Mouse (Mus musculus) hindbrain, embryonic 12.5 days (tissue): ENCODE data around the gene Ednra. TPM values are rescaled to one million over a fixed set of nuclear protein-coding genes. Genes with fewer than 3 reads are reported as not detected.

Experiments used
- ATAC-seq: fragments of 200-750 bp; cut with Nextera tagmentation; 2 replicates; pipeline ENCODE4 v1.8.0; 2017; ENCODE audit warnings: moderate TSS enrichment; ENCODE audit not compliant: low FRiP score
- H3K27ac ChIP-seq: fragments of 300-500 bp; sonication (generic); 2 replicates; pipeline ENCODE4 v1.5.1; 2016; ENCODE audit warnings: mild to moderate bottlenecking
- H3K27me3 ChIP-seq: fragments of 300-500 bp; sonication (generic); 2 replicates; pipeline ENCODE4 v1.6.1; 2016; ENCODE audit warnings: mild to moderate bottlenecking
- H3K36me3 ChIP-seq: fragments of 300-500 bp; sonication (generic); 2 replicates; pipeline ENCODE4 v1.6.1; 2016; ENCODE audit warnings: mild to moderate bottlenecking
- H3K4me1 ChIP-seq: fragments of 300-500 bp; sonication (generic); 2 replicates; pipeline ENCODE4 v1.6.1; 2016
- H3K4me2 ChIP-seq: fragments of 300-500 bp; sonication (generic); replicated peaks from 2 replicates; pipeline ENCODE4 v1.6.1; 2016; ENCODE audit warnings: mild to moderate bottlenecking
- H3K4me3 ChIP-seq: fragments of 300-500 bp; sonication (generic); 2 replicates; pipeline ENCODE4 v1.5.1; 2016; ENCODE audit warnings: mild to moderate bottlenecking
- H3K9ac ChIP-seq: fragments of 300-500 bp; sonication (generic); 2 replicates; pipeline ENCODE4 v1.6.1; 2016; ENCODE audit warnings: mild to moderate bottlenecking, moderate library complexity
- H3K9me3 ChIP-seq: fragments of 300-500 bp; sonication (generic); replicated peaks from 2 replicates; pipeline ENCODE4 v1.6.1; 2016; ENCODE audit warnings: mild to moderate bottlenecking
- WGBS: fragments of 180-500 bp; shearing (Covaris S2); methylation state at CpG from one replicate; pipeline ENCODE4 v1.1.7; 2016; 5-methylcytosine and 5-hydroxymethylcytosine counted together
- polyA plus RNA-seq: library from polyadenylated mRNA; unstranded; fragments of >200 nt; fragmentation: Nextera tagmentation; extraction: Ambion mirVana; gene quantifications from 2 replicates; pipeline ENCODE4 v1.2.1, GENCODE M21; 2016

Gene Ednra
- polyA plus RNA-seq, 1 experiment from 2014 or later: 22.5 TPM

DNA sequence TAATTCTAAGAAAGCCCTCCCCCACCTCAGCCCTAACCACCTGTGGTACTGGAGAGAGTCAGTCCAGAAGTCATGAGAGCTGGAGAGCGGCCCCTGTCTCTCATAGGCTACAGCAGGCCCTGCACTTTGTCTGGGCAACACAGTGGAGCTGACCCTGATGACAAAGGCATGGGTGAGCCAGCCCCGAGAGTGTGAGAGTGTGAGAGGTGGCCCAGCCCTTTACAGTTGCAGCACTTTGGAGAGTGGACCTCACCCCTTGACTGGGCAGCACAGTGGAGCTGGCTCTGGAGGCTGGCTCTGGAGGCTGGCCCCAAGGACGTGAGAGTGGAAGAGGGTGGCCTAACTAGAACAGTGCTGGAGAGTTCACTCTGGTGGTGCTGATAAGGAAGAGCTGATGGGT lies 20.2 kb upstream of the Ednra start:
- Histone ChIP-seq H3K36me3 (no peaks in the 10 kb centered on the region), H3K4me2 (no peak overlapping the region), H3K4me1 (no peaks in the 10 kb centered on the region), H3K9ac (no peak overlapping the region), H3K4me3 (no peak overlapping the region), H3K27ac (no peak overlapping the region), H3K27me3 (no peaks in the 10 kb centered on the region), H3K9me3 (no peaks in the 10 kb centered on the region)
- WGBS: 87% methylated on average over 3 of the region's 3 CpGs
- no peak for ATAC-seq

- Histone ChIP-seq H3K9me3 (no peaks in the 10 kb centered on the region), H3K4me1 (no peaks in the 10 kb centered on the region), H3K4me2 (no peak overlapping the region), H3K4me3 (no peak overlapping the region), H3K9ac (no peak overlapping the region), H3K27ac (no peak overlapping the region), H3K36me3 (no peaks in the 10 kb centered on the region), H3K27me3 (no peaks in the 10 kb centered on the region)
- ATAC-seq: no peak
- 78% methylated on average over 2 of the region's 3 CpGs for WGBS
Observed at GRCm38 (mm10) chr8:77742395-77742794, 18.1 kb upstream of the Ednra start.

- no peak overlapping the region for H3K4me3 ChIP-seq
- H3K9me3 ChIP-seq: no peaks in the 10 kb centered on the region
- no peak overlapping the region for H3K27ac ChIP-seq
- 84% methylated on average over 6 of the region's 6 CpGs for WGBS
- no peaks in the 10 kb centered on the region for H3K36me3 ChIP-seq
- H3K4me2 ChIP-seq: no peak overlapping the region
- no peak for ATAC-seq
- no peak overlapping the region for H3K9ac ChIP-seq
- no peaks in the 10 kb centered on the region for H3K27me3 ChIP-seq
- H3K4me1 ChIP-seq: no peaks in the 10 kb centered on the region
Observed at GRCm38 (mm10) chr8:77741050-77741777, 16.9 kb upstream of the Ednra start.

GRCm38 (mm10) chr8:77738419-77738818 lies 14.2 kb upstream of the Ednra start:
- H3K27ac ChIP-seq: no peak overlapping the region
- WGBS: 94% methylated on average over 6 of the region's 6 CpGs
- no peaks in the 10 kb centered on the region for H3K9me3 ChIP-seq
- no peaks in the 10 kb centered on the region for H3K4me1 ChIP-seq
- no peaks in the 10 kb centered on the region for H3K36me3 ChIP-seq
- H3K4me2 ChIP-seq: no peak overlapping the region
- ATAC-seq: no peak
- no peak overlapping the region for H3K9ac ChIP-seq
- no peaks in the 10 kb centered on the region for H3K27me3 ChIP-seq
- H3K4me3 ChIP-seq: no peak overlapping the region

- no peaks in the 10 kb centered on the region for H3K4me1 ChIP-seq
- no peak overlapping the region for H3K4me3 ChIP-seq
- no peaks in the 10 kb centered on the region for H3K36me3 ChIP-seq
- H3K27ac ChIP-seq: no peak overlapping the region
- WGBS: 85% methylated on average over 9 of the region's 9 CpGs
- no peak overlapping the region for H3K9ac ChIP-seq
- no peak for ATAC-seq
- peaks cover 7% of the 10 kb centered on the region for H3K9me3 ChIP-seq
- H3K4me2 ChIP-seq: no peak overlapping the region
- H3K27me3 ChIP-seq: no peaks in the 10 kb centered on the region
Observed at GRCm38 (mm10) chr8:77737327-77737726, 13.1 kb upstream of the Ednra start.

- Histone ChIP-seq H3K9me3 (peaks cover 10% of the 10 kb centered on the region), H3K27me3 (no peaks in the 10 kb centered on the region), H3K27ac (no peak overlapping the region), H3K4me1 (no peaks in the 10 kb centered on the region), H3K4me2 (no peak overlapping the region), H3K4me3 (no peak overlapping the region), H3K9ac (no peak overlapping the region), H3K36me3 (no peaks in the 10 kb centered on the region)
- WGBS: 69% methylated on average over 2 of the region's 2 CpGs
- no peak for ATAC-seq
Observed at GRCm38 (mm10) chr8:77733792-77734191, 9.5 kb upstream of the Ednra start.

DNA sequence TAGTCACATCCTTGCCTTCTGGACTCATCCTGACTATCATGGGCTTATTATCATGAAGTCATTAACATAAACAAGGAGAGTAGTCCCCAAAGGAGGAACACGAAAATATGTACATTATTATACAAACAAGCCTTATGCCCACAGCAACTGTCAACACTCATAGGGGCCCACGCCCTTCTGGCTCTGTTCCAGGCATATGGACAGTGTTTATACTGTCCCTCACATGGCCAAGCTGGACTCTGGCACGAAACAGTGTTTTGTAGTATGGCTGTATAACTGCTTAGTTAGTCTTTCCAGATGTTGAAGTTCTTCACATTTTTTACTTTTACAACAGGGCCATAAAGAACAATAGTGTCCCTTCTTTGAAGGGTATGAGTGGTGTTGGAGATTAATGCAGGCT lies 8.7 kb upstream of the Ednra start:
- Histone ChIP-seq H3K4me1 (no peaks in the 10 kb centered on the region), H3K9me3 (peaks cover 10% of the 10 kb centered on the region), H3K4me2 (no peak overlapping the region), H3K27me3 (no peaks in the 10 kb centered on the region), H3K36me3 (no peaks in the 10 kb centered on the region), H3K9ac (no peak overlapping the region), H3K27ac (no peak overlapping the region), H3K4me3 (no peak overlapping the region)
- ATAC-seq: no peak
- 80% methylated on average over 3 of the region's 3 CpGs for WGBS

DNA sequence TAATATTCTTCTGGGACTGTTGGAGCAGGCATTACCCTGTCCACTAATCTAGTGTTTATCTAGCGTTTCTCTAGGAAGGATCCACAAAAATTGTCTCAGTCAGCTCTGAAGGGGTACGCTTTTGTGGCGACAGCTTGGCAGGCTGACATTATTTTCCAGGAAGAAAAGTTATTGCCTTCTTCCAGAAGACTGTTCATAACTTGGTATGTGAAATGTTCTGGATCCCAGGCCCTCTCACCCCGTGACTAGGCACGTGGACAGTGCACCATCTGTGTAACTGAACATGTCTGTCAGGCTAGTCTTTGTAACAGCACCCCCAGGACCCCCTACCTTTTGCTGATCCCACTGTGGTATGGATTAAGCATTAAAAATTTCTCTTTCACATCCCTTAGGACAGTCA lies 1.1 kb upstream of the Ednra start:
- Histone ChIP-seq H3K9me3 (no peaks in the 10 kb centered on the region), H3K4me2 (no peak overlapping the region), H3K9ac (no peak overlapping the region), H3K36me3 (no peaks in the 10 kb centered on the region), H3K4me1 (peaks cover 10% of the 10 kb centered on the region), H3K4me3 (no peak overlapping the region), H3K27ac (no peak overlapping the region), H3K27me3 (0 out of 2 replicates have a peak, but pooled peaks cover 3% of the 10 kb centered on the region)
- WGBS: 68% methylated on average over 5 of the region's 5 CpGs
- no peak for ATAC-seq

- peak overlapping the region; percentile 51 for H3K4me3 ChIP-seq
- peaks cover 10% of the 10 kb centered on the region for H3K4me1 ChIP-seq
- H3K27me3 ChIP-seq: 0 out of 2 replicates have a peak, but pooled peaks cover 3% of the 10 kb centered on the region
- H3K9ac ChIP-seq: peak overlapping the region; percentile 61
- H3K36me3 ChIP-seq: no peaks in the 10 kb centered on the region
- peak; percentile 72 for ATAC-seq
- WGBS: 1% methylated on average over 16 of the region's 16 CpGs
- no peaks in the 10 kb centered on the region for H3K9me3 ChIP-seq
- H3K27ac ChIP-seq: peak overlapping the region; percentile 80
- H3K4me2 ChIP-seq: peak overlapping the region; percentile 88
Observed at GRCm38 (mm10) chr8:77723534-77724045, 674 bp downstream of the Ednra start.

- ATAC-seq: no peak
- no peaks in the 10 kb centered on the region for H3K9me3 ChIP-seq
- H3K27ac ChIP-seq: no peak overlapping the region
- H3K9ac ChIP-seq: no peak overlapping the region
- 78% methylated on average over 4 of the region's 4 CpGs for WGBS
- no peaks in the 10 kb centered on the region for H3K36me3 ChIP-seq
- peaks cover 10% of the 10 kb centered on the region for H3K4me1 ChIP-seq
- H3K27me3 ChIP-seq: 0 out of 2 replicates have a peak, but pooled peaks cover 3% of the 10 kb centered on the region
- peak overlapping the region; percentile 51; the same call in 1 of the 2 replicates for H3K4me3 ChIP-seq
- peak overlapping the region; percentile 88; the same call in 1 of the 2 replicates for H3K4me2 ChIP-seq
Observed at GRCm38 (mm10) chr8:77723018-77723417, 1.2 kb downstream of the Ednra start.

GRCm38 (mm10) chr8:77718933-77719332 lies 5.3 kb downstream of the Ednra start:
- Histone ChIP-seq H3K9me3 (no peaks in the 10 kb centered on the region), H3K27ac (no peak overlapping the region), H3K4me2 (no peak overlapping the region), H3K4me3 (no peak overlapping the region), H3K9ac (no peak overlapping the region), H3K4me1 (peaks cover 8% of the 10 kb centered on the region), H3K27me3 (no peaks in the 10 kb centered on the region), H3K36me3 (no peaks in the 10 kb centered on the region)
- WGBS: 84% methylated on average over 2 of the region's 2 CpGs
- ATAC-seq: no peak

GRCm38 (mm10) chr8:77717036-77717435 lies 7.2 kb downstream of the Ednra start:
- WGBS: 40% methylated on average over 2 of the region's 2 CpGs
- Histone ChIP-seq H3K4me2 (no peak overlapping the region), H3K4me1 (peaks cover 8% of the 10 kb centered on the region; the same call in 1 of the 2 replicates), H3K9me3 (no peaks in the 10 kb centered on the region), H3K27ac (no peak overlapping the region), H3K36me3 (no peaks in the 10 kb centered on the region), H3K4me3 (no peak overlapping the region), H3K27me3 (no peaks in the 10 kb centered on the region), H3K9ac (no peak overlapping the region)
- no peak for ATAC-seq

DNA sequence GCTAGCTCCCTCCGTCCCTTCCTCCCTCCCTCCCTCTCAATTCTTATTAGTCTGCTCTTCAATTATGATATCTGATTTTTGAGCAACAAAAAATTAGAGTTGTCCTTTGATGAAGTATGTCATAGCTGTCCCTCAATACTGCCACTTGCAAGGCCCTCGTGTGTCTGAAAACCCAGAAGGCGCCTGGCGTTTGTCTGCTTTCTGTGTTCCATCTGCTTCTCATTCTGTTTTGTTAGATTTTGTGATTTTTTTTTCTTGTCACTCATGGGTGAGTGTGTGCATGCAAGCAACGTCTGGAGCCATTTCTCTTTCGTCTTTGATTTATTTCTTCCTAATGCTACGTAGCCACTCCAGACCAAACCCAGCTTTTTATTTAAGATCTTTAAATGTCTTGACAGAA lies 9.8 kb downstream of the Ednra start:
- H3K4me1 ChIP-seq: peaks cover 8% of the 10 kb centered on the region; the same call in 1 of the 2 replicates
- H3K4me3 ChIP-seq: no peak overlapping the region
- H3K4me2 ChIP-seq: no peak overlapping the region
- no peak overlapping the region for H3K9ac ChIP-seq
- no peaks in the 10 kb centered on the region for H3K36me3 ChIP-seq
- no peak overlapping the region for H3K27ac ChIP-seq
- 66% methylated on average over 7 of the region's 7 CpGs for WGBS
- H3K9me3 ChIP-seq: no peaks in the 10 kb centered on the region
- no peaks in the 10 kb centered on the region for H3K27me3 ChIP-seq
- ATAC-seq: no peak
